8 mouse cellular contexts compared by ENCODE assay signal in genomic region chr2:48815039-48815590, GRCm38 (mm10). TPM values are rescaled to one million over a fixed set of nuclear protein-coding genes. Genes with fewer than 3 reads are reported as not detected.
A peak's percentile ranks its signal among the peaks of the same experiment; 100 is the strongest.
DNase-seq lines count a peak whose midpoint lies in the region; ATAC-seq and TF ChIP-seq lines count a peak whose summit lies in the region.

No protein-coding gene starts in this region.

- peak overlapping the region; percentile 98 for H3K4me3 ChIP-seq in gastrocnemius, adult 2 months
- peak overlapping the region; percentile 99 for H3K4me3 ChIP-seq in embryonic fibroblast, embryonic 13.5 days (ENCODE audit: insufficient read depth, low read length)
- H3K4me3 ChIP-seq in liver, embryonic 12.5 days, result peak overlapping the region; percentile 74

- H3K4me2 ChIP-seq in liver, embryonic 12.5 days, result peak overlapping the region; percentile 92

- H3K27ac ChIP-seq in gastrocnemius, adult 2 months, result peak overlapping the region; percentile 95
- peak overlapping the region; percentile 99 for H3K27ac ChIP-seq in embryonic fibroblast, embryonic 13.5 days (ENCODE audit: insufficient read depth, low read length)
- no peak overlapping the region for H3K27ac ChIP-seq in liver, embryonic 12.5 days

- no peaks in the 10 kb centered on the region for H3K36me3 ChIP-seq in liver, embryonic 12.5 days

- H3K9ac ChIP-seq in liver, embryonic 12.5 days, result peak overlapping the region; percentile 72

- H3K27me3 ChIP-seq in liver, embryonic 12.5 days (replicated peaks), result peaks cover 43% of the 10 kb centered on the region

- no peak for ATAC-seq in liver, embryonic 12.5 days

- H3K4me1 ChIP-seq in embryonic fibroblast, embryonic 13.5 days (ENCODE audit: control insufficient read depth, insufficient read depth, low read length), result no peaks in the 10 kb centered on the region
- peaks cover 20% of the 10 kb centered on the region for H3K4me1 ChIP-seq in liver, embryonic 12.5 days

- WGBS in liver, embryonic 12.5 days (ENCODE audit: insufficient replicate concordance), result 5% methylated on average over 15 of the region's 15 CpGs

- intact Hi-C loops in gastrocnemius, adult 2 months (cut with DNase I), result loop anchor here (2.0 to 10.0 kb wide), 4 partner anchors 260 to 433 kb away; no protein-coding TSS in a partner anchor

- DNase-seq in gastrocnemius, adult 2 months, result no peak
- DNase-seq in gastrocnemius, postnatal 25 days, result no peak
- DNase-seq in 3T3-L1 (ENCODE audit: low read depth, low spot score), result peak; percentile 30
- DNase-seq in gastrocnemius, postnatal 10 days, result no peak
- no peak for DNase-seq in urinary bladder, adult 2 months (ENCODE audit: low spot score)
- no peak for DNase-seq in Muller cell, postnatal 12 days (ENCODE audit: inconsistent ontology term)

- no peak for TF ChIP-seq CTCF in gastrocnemius, adult 2 months (IDR thresholded peaks at IDR 0.05)
- no peak for TF ChIP-seq CTCF in embryonic fibroblast, embryonic 13.5 days (IDR thresholded peaks at IDR 0.05; ENCODE audit: borderline replicate concordance, insufficient read depth, low read length)

- H3K9me3 ChIP-seq in liver, embryonic 12.5 days (replicated peaks), result no peaks in the 10 kb centered on the region

- TF ChIP-seq POLR2A in embryonic fibroblast, embryonic 13.5 days (IDR thresholded peaks at IDR 0.05; ENCODE audit: low read depth, low read length), result no peak

RNA-seq across cellular contexts. Expression of gene Acvr2a, which starts 1.2 kb away (rescaled TPM):
- 10 to 100 TPM; 24.1 to 30.4 TPM for total RNA-seq in gastrocnemius, adult 2 months (2021)
- total RNA-seq in gastrocnemius, postnatal 25 days (2021), result 10 to 100 TPM; 13.4 to 19.4 TPM
- polyA plus RNA-seq in embryonic fibroblast, embryonic 13.5 days (2011; ENCODE audit: insufficient read length, low read depth, missing spikeins), result 27.8 and 43.9 TPM in 2 replicates
- polyA plus RNA-seq in liver, embryonic 12.5 days (2016; fragmentation: Nextera tagmentation; extraction: Ambion mirVana), result 3.9 and 4.6 TPM in 2 replicates
- total RNA-seq in gastrocnemius, postnatal 10 days (2021), result 10 to 100 TPM; 21.7 to 25.8 TPM
- polyA plus RNA-seq in urinary bladder, adult 2 months (2012; rRNA removed), result 8.1 and 9.4 TPM in 2 replicates
